Mouse (Mus musculus) limb, embryonic 12.5 days (tissue): ENCODE measurements around the gene Ddx18. TPM values are rescaled to one million over a fixed set of nuclear protein-coding genes. Genes with fewer than 3 reads are reported as not detected.

Source experiments
- ATAC-seq: fragments of 200-750 bp; cut with Nextera tagmentation; 2 replicates; pipeline ENCODE4 v1.8.0; 2017; ENCODE audit warnings: low read depth, moderate TSS enrichment; ENCODE audit not compliant: insufficient number of reproducible peaks, insufficient read depth, low FRiP score, low TSS enrichment
- H3K27ac ChIP-seq: fragments of 300-500 bp; sonication (generic); 2 replicates; pipeline ENCODE4 v1.5.1; 2016; ENCODE audit warnings: mild to moderate bottlenecking, moderate library complexity
- H3K27me3 ChIP-seq: fragments of 300-500 bp; sonication (generic); 2 replicates; pipeline ENCODE4 v1.6.1; 2016; ENCODE audit warnings: mild to moderate bottlenecking, moderate library complexity
- H3K36me3 ChIP-seq: fragments of 300-500 bp; sonication (generic); 2 replicates; pipeline ENCODE4 v1.6.1; 2016; ENCODE audit warnings: mild to moderate bottlenecking, moderate library complexity
- H3K4me1 ChIP-seq: fragments of 300-500 bp; sonication (generic); replicated peaks from 2 replicates; pipeline ENCODE4 v1.6.1; 2016
- H3K4me2 ChIP-seq: fragments of 300-500 bp; sonication (generic); 2 replicates; pipeline ENCODE4 v1.6.1; 2016; ENCODE audit warnings: mild to moderate bottlenecking, moderate library complexity
- H3K4me3 ChIP-seq: fragments of 300-500 bp; sonication (generic); replicated peaks from 2 replicates; pipeline ENCODE4 v1.5.1; 2016; ENCODE audit warnings: mild to moderate bottlenecking
- H3K9ac ChIP-seq: fragments of 300-500 bp; sonication (generic); replicated peaks from 2 replicates; pipeline ENCODE4 v1.6.1; 2016; ENCODE audit warnings: mild to moderate bottlenecking, moderate library complexity
- H3K9me3 ChIP-seq: fragments of 300-500 bp; sonication (generic); 2 replicates; pipeline ENCODE4 v1.6.1; 2016; ENCODE audit warnings: mild to moderate bottlenecking, moderate library complexity
- WGBS: fragments of 180-500 bp; shearing (Covaris S2); methylation state at CpG from one replicate; pipeline ENCODE4 v1.1.7; 2016; 5-methylcytosine and 5-hydroxymethylcytosine counted together
- polyA plus RNA-seq: library from polyadenylated mRNA; unstranded; fragments of >200 nt; fragmentation: Nextera tagmentation; extraction: Ambion mirVana; gene quantifications from 2 replicates; pipeline ENCODE4 v1.2.1, GENCODE M21; 2016

The Ddx18 gene
- 71.6 and 87.3 TPM in 2 replicates for polyA plus RNA-seq

- peak within 1 kb of the TSS; percentile 62; the same call in 1 of the 2 replicates for H3K27ac ChIP-seq
- peaks cover 27% of the 10 kb centered on the region for H3K36me3 ChIP-seq
- H3K27me3 ChIP-seq: no peaks in the 10 kb centered on the region
- ATAC-seq: peak; percentile 97
- peak within 1 kb of the TSS; percentile 82 for H3K4me2 ChIP-seq
- peak within 1 kb of the TSS; percentile 78 for H3K4me3 ChIP-seq
- no peaks in the 10 kb centered on the region for H3K9me3 ChIP-seq
- WGBS: 6% methylated on average over 53 of the region's 53 CpGs
- H3K9ac ChIP-seq: peak within 1 kb of the TSS; percentile 78
- H3K4me1 ChIP-seq: peaks cover 7% of the 10 kb centered on the region
Observed at GRCm38 (mm10) chr1:121567521-121568489, at the start of gene Ddx18. Gene Ddx18, minus strand, starts transcription at chr1:121567989.

GRCm38 (mm10) chr1:121608000-121608399 lies 40.2 kb upstream of the Ddx18 start:
- Histone ChIP-seq H3K36me3 (no peaks in the 10 kb centered on the region), H3K4me3 (no peak overlapping the region), H3K27ac (no peak overlapping the region), H3K4me1 (no peaks in the 10 kb centered on the region), H3K27me3 (no peaks in the 10 kb centered on the region), H3K4me2 (no peak overlapping the region), H3K9me3 (no peaks in the 10 kb centered on the region), H3K9ac (no peak overlapping the region)
- ATAC-seq: no peak
- WGBS: 38% methylated on average over 7 of the region's 7 CpGs

- ATAC-seq: no peak
- H3K9ac ChIP-seq: no peak overlapping the region
- no peak overlapping the region for H3K27ac ChIP-seq
- no peak overlapping the region for H3K4me2 ChIP-seq
- no peaks in the 10 kb centered on the region for H3K27me3 ChIP-seq
- 51% methylated on average over 6 of the region's 6 CpGs for WGBS
- no peaks in the 10 kb centered on the region for H3K9me3 ChIP-seq
- no peak overlapping the region for H3K4me3 ChIP-seq
- H3K4me1 ChIP-seq: no peaks in the 10 kb centered on the region
- H3K36me3 ChIP-seq: no peaks in the 10 kb centered on the region
Observed at GRCm38 (mm10) chr1:121605118-121605517, 37.3 kb upstream of the Ddx18 start.

GRCm38 (mm10) chr1:121601893-121602292 lies 34.1 kb upstream of the Ddx18 start:
- Histone ChIP-seq H3K4me2 (no peak overlapping the region), H3K4me3 (no peak overlapping the region), H3K27me3 (0 out of 2 replicates have a peak, but pooled peaks cover 3% of the 10 kb centered on the region), H3K27ac (no peak overlapping the region), H3K4me1 (no peaks in the 10 kb centered on the region), H3K9me3 (no peaks in the 10 kb centered on the region), H3K36me3 (no peaks in the 10 kb centered on the region), H3K9ac (no peak overlapping the region)
- ATAC-seq: no peak
- WGBS: 74% methylated on average over 6 of the region's 6 CpGs

GRCm38 (mm10) chr1:121601084-121601483 lies 33.3 kb upstream of the Ddx18 start:
- Histone ChIP-seq H3K36me3 (no peaks in the 10 kb centered on the region), H3K9me3 (no peaks in the 10 kb centered on the region), H3K9ac (no peak overlapping the region), H3K27me3 (0 out of 2 replicates have a peak, but pooled peaks cover 3% of the 10 kb centered on the region), H3K4me3 (no peak overlapping the region), H3K27ac (no peak overlapping the region), H3K4me2 (no peak overlapping the region), H3K4me1 (no peaks in the 10 kb centered on the region)
- 31% methylated on average over 1 of the region's 1 CpGs for WGBS
- ATAC-seq: no peak

GRCm38 (mm10) chr1:121598421-121598820 lies 30.6 kb upstream of the Ddx18 start:
- Histone ChIP-seq H3K4me1 (no peaks in the 10 kb centered on the region), H3K27me3 (0 out of 2 replicates have a peak, but pooled peaks cover 3% of the 10 kb centered on the region), H3K9ac (no peak overlapping the region), H3K4me2 (no peak overlapping the region), H3K9me3 (no peaks in the 10 kb centered on the region), H3K4me3 (no peak overlapping the region), H3K27ac (no peak overlapping the region), H3K36me3 (no peaks in the 10 kb centered on the region)
- 70% methylated on average over 3 of the region's 3 CpGs for WGBS
- ATAC-seq: no peak

- 0 out of 2 replicates have a peak, but pooled peaks cover 3% of the 10 kb centered on the region for H3K27me3 ChIP-seq
- no peaks in the 10 kb centered on the region for H3K4me1 ChIP-seq
- WGBS: 37% methylated on average over 4 of the region's 4 CpGs
- no peak overlapping the region for H3K4me2 ChIP-seq
- H3K4me3 ChIP-seq: no peak overlapping the region
- no peak overlapping the region for H3K27ac ChIP-seq
- H3K9ac ChIP-seq: no peak overlapping the region
- H3K36me3 ChIP-seq: no peaks in the 10 kb centered on the region
- no peak for ATAC-seq
- no peaks in the 10 kb centered on the region for H3K9me3 ChIP-seq
Observed at GRCm38 (mm10) chr1:121596951-121597625, 29.3 kb upstream of the Ddx18 start.

- no peaks in the 10 kb centered on the region for H3K9me3 ChIP-seq
- no peaks in the 10 kb centered on the region for H3K36me3 ChIP-seq
- ATAC-seq: no peak
- H3K27ac ChIP-seq: no peak overlapping the region
- no peak overlapping the region for H3K9ac ChIP-seq
- WGBS: 77% methylated on average over 6 of the region's 6 CpGs
- no peaks in the 10 kb centered on the region for H3K4me1 ChIP-seq
- H3K4me3 ChIP-seq: no peak overlapping the region
- no peak overlapping the region for H3K4me2 ChIP-seq
- H3K27me3 ChIP-seq: no peaks in the 10 kb centered on the region
Observed at GRCm38 (mm10) chr1:121584838-121585237, 17.0 kb upstream of the Ddx18 start.

GRCm38 (mm10) chr1:121581133-121581855 lies 13.5 kb upstream of the Ddx18 start:
- H3K4me3 ChIP-seq: no peak overlapping the region
- H3K4me1 ChIP-seq: no peaks in the 10 kb centered on the region
- no peak overlapping the region for H3K4me2 ChIP-seq
- H3K9ac ChIP-seq: no peak overlapping the region
- no peak for ATAC-seq
- no peaks in the 10 kb centered on the region for H3K27me3 ChIP-seq
- no peak overlapping the region for H3K27ac ChIP-seq
- no peaks in the 10 kb centered on the region for H3K9me3 ChIP-seq
- 86% methylated on average over 5 of the region's 5 CpGs for WGBS
- no peaks in the 10 kb centered on the region for H3K36me3 ChIP-seq

GRCm38 (mm10) chr1:121577491-121577890 lies 9.7 kb upstream of the Ddx18 start:
- Histone ChIP-seq H3K4me3 (no peak overlapping the region), H3K9ac (no peak overlapping the region), H3K27ac (no peak overlapping the region), H3K36me3 (no peaks in the 10 kb centered on the region), H3K4me2 (no peak overlapping the region), H3K9me3 (no peaks in the 10 kb centered on the region), H3K4me1 (no peaks in the 10 kb centered on the region), H3K27me3 (no peaks in the 10 kb centered on the region)
- ATAC-seq: no peak
- 75% methylated on average over 1 of the region's 1 CpGs for WGBS

- Histone ChIP-seq H3K27me3 (no peaks in the 10 kb centered on the region), H3K4me2 (no peak overlapping the region), H3K9ac (no peak overlapping the region), H3K27ac (no peak overlapping the region), H3K9me3 (no peaks in the 10 kb centered on the region), H3K36me3 (peaks cover 1% of the 10 kb centered on the region; the same call in 1 of the 2 replicates), H3K4me1 (peaks cover 7% of the 10 kb centered on the region), H3K4me3 (no peak overlapping the region)
- 91% methylated on average over 7 of the region's 7 CpGs for WGBS
- ATAC-seq: no peak
Observed at GRCm38 (mm10) chr1:121570522-121570921, 2.7 kb upstream of the Ddx18 start.
